Mouse (Mus musculus): ENCODE measurements around the gene Ykt6. TPM values are rescaled to one million over a fixed set of nuclear protein-coding genes. Genes with fewer than 3 reads are reported as not detected.

Ykt6 gene
- 65.3 TPM for polyA plus RNA-seq (2017; shearing (Covaris generic))

GRCm38 (mm10) chr11:5955546-5956276 lies at the start of gene Ykt6:
TSS of gene Ykt6 (plus strand) at chr11:5955693.

DNA sequence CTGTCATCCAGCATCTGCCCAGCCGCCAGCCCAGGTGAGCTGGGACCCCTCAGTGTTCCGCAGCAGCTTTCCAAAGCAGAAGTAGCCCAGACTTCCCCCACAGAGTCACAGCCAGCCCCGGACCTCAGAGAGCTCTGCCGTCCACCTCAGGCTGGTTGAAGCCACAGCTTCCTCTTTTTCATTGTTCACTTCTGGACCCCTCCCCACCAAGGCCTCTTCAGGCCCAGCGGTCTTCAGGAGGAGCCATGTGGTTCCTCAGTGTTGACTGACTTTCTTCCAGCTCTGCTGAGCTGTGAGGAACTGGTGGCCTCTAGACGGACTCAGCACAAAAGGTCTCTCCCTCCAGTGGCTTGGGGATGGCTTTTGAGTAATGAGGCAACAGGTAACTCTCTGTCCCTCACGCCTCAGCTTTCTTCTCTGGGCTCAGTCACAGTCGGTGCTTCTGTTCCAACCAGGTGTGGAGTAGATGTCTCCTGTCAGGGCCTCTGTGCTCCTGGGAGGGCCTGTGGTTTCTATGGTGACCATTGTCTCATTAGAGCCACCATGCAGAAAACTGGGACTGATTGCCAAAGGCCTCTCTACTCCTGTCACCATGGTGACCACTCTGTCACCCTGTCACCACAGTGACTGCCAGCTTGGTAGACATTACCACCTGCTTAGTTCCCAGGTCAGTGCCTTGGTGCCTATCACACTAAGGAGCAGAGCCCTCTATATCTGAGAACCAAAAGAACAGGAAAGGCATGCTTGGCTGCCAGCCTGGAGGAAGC lies 5.7 kb upstream of the Ykt6 start, which contains the start of gene Gck:
Gene Gck (minus strand): TSS at position 496 of the 767 bp plus-strand sequence.

Other genes starting within 250 kb of the Ykt6 start
- 43.5 TPM for gene Mrps24, start 240.0 kb upstream of the Ykt6 start, polyA plus RNA-seq (2017; shearing (Covaris generic))
- 40.8 TPM for gene Urgcp, start 193.3 kb upstream of the Ykt6 start, polyA plus RNA-seq (2017; shearing (Covaris generic))
- gene Dbnl, start 167.2 kb upstream of the Ykt6 start, polyA plus RNA-seq (2017; shearing (Covaris generic)) = 306 TPM
- gene Pgam2, start 152.0 kb upstream of the Ykt6 start, polyA plus RNA-seq (2017; shearing (Covaris generic)) = 5.1 TPM
- gene Polm, start 117.7 kb upstream of the Ykt6 start, polyA plus RNA-seq (2017; shearing (Covaris generic)) = 42.5 TPM
- gene Aebp1, start 93.7 kb upstream of the Ykt6 start, polyA plus RNA-seq (2017; shearing (Covaris generic)) = 1.1 TPM
- 90.3 TPM for gene Pold2, start 77.4 kb upstream of the Ykt6 start, polyA plus RNA-seq (2017; shearing (Covaris generic))
- not detected for gene Myl7, start 56.9 kb upstream of the Ykt6 start, polyA plus RNA-seq (2017; shearing (Covaris generic))
- not detected for gene Gck, start 5.6 kb upstream of the Ykt6 start, polyA plus RNA-seq (2017; shearing (Covaris generic))
- 19.5 TPM for gene Camk2b, start 110.7 kb downstream of the Ykt6 start, polyA plus RNA-seq (2017; shearing (Covaris generic))
- gene A730071L15Rik, start 244.3 kb downstream of the Ykt6 start, polyA plus RNA-seq (2017; shearing (Covaris generic)) = 0.32 TPM
- 70.4 TPM for gene Nudcd3, start 244.7 kb downstream of the Ykt6 start, polyA plus RNA-seq (2017; shearing (Covaris generic))